In genomic region chr5:19247266-19247665, GRCm38 (mm10) we compare ENCODE assay signal across 28 mouse cellular contexts.
"Had no signal": no experiment of that assay in that cellular context is flagged by ENCODE, and none has a peak within 500 bp of the region (broad histone marks: within the 10 kb centered on the region; RNA-seq: fewer than 3 reads in every experiment).

No protein-coding gene starts in this region.

- H3K9me3 ChIP-seq: heart, embryonic 10.5 days; heart, embryonic 12.5 days; hindbrain, embryonic 10.5 days; hindbrain, embryonic 12.5 days; intestine, embryonic 15.5 days; limb, embryonic 12.5 days; limb, embryonic 15.5 days; liver, embryonic 12.5 days had no signal

- H3K9ac ChIP-seq: heart, embryonic 12.5 days; hindbrain, embryonic 12.5 days; hindbrain, embryonic 14.5 days; intestine, embryonic 15.5 days; limb, embryonic 12.5 days; limb, embryonic 15.5 days; liver, embryonic 12.5 days; liver, embryonic 14.5 days had no signal

- H3K27ac ChIP-seq: gastrocnemius, adult 2 months; heart, embryonic 10.5 days; hindbrain, embryonic 10.5 days; hindbrain, embryonic 12.5 days; hindbrain, embryonic 14.5 days; intestine, embryonic 15.5 days; layer of hippocampus, adult 2 months; left cerebral cortex, adult 2 months; limb, embryonic 12.5 days; limb, embryonic 15.5 days; liver, embryonic 12.5 days; liver, embryonic 14.5 days had no signal

- H3K27me3 ChIP-seq: heart, embryonic 12.5 days; hindbrain, embryonic 12.5 days; intestine, embryonic 15.5 days; limb, embryonic 12.5 days; limb, embryonic 15.5 days; liver, embryonic 12.5 days had no signal

- DNase-seq: gastrocnemius, adult 2 months; gastrocnemius, postnatal 10 days; gastrocnemius, postnatal 25 days; heart, adult 18-20 months; heart, postnatal 10 days; heart, postnatal 4 days; kidney, adult 18-20 months; kidney, adult 8-10 months; kidney, postnatal 10 days; kidney, postnatal 25 days; kidney, postnatal 4 days; left cerebral cortex, postnatal 4 days; lung, adult 18-20 months had no signal

- H3K4me1 ChIP-seq: heart, embryonic 10.5 days; heart, embryonic 12.5 days; hindbrain, embryonic 10.5 days; hindbrain, embryonic 12.5 days; intestine, embryonic 15.5 days; limb, embryonic 12.5 days; limb, embryonic 15.5 days; liver, embryonic 12.5 days had no signal

- ATAC-seq: hindbrain, embryonic 16.5 days; inflammation-experienced regulatory T-cells, adult 6 months; intestine, embryonic 15.5 days; intestine, postnatal 0 days; liver, embryonic 12.5 days had no signal

- H3K4me3 ChIP-seq: gastrocnemius, adult 2 months; heart, embryonic 10.5 days; heart, embryonic 12.5 days; hindbrain, embryonic 10.5 days; hindbrain, embryonic 12.5 days; intestine, embryonic 15.5 days; layer of hippocampus, adult 2 months; left cerebral cortex, adult 2 months; limb, embryonic 12.5 days; limb, embryonic 15.5 days; liver, embryonic 12.5 days had no signal

- H3K4me2 ChIP-seq: heart, embryonic 12.5 days; hindbrain, embryonic 12.5 days; hindbrain, embryonic 14.5 days; intestine, embryonic 15.5 days; limb, embryonic 12.5 days; limb, embryonic 15.5 days; liver, embryonic 12.5 days had no signal

- H3K36me3 ChIP-seq: heart, embryonic 10.5 days; heart, embryonic 12.5 days; hindbrain, embryonic 10.5 days; hindbrain, embryonic 12.5 days; intestine, embryonic 15.5 days; limb, embryonic 12.5 days; limb, embryonic 15.5 days; liver, embryonic 12.5 days had no signal
